Mouse (Mus musculus): ENCODE results near the gene Gm867.
A peak's percentile ranks its signal among the peaks of the same experiment; 100 is the strongest.

The Gm867 gene

DNA sequence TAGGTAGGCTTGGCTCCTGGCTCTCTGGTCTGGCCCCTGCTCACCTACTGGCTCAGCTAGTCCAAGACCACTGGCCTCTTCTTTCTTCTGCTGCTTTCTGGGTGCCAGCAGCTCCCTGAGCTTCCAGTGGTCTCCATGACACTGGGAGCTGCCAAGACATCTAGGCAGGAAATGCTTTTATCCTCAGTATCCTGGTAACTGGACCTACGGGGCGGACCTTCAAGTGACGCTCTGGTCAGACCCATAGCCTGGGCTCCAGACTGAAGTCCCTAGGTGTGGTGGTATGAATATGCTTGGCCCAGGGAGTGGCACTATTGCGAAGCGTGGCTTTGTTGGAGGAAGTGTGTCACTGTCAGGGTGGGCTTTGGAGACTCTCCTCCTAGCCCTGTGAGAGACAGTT is at the start of gene Gm867:
Gm867 (minus strand) TSS at position 153 of the 400 bp plus-strand sequence.
- DNase-seq (ENCODE audit: low spot score): no peak

DNA sequence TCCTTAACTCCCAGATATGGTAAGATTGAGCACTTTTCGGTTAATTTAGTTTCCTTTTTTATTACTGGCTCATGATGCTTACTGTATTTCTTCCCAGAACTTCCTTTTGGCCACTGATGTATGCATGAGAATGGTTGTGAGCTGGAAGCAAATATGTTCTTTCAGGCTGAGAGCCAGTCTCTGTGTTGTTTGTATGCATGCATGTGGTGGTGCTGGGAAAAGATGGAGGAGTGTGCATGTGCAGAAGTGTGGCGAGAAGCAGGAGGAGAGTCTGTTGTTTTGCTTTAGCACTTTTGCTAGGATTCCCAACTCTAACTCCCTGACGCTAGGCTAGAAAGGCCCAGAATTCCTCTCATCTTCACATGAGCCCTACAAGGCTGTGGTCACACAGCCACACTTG is 39.0 kb upstream of the Gm867 start:
- DNase-seq (ENCODE audit: low spot score): no peak

DNA sequence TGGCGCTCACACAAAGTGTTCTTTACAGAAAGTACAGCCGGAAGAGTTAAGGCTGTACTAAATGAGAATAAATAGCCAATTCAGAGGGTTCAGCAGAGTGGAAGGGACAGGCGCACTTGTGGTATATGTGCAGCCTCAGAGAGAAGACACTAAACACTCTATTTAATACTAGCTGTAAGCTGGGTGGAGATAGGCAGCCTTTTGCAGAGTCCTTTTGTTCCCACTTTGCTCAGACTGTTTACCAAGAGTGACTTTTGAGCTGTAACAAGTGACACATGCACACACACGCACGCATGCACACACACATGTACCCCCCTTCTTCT is 38.3 kb upstream of the Gm867 start:
- DNase-seq (ENCODE audit: low spot score): no peak

DNA sequence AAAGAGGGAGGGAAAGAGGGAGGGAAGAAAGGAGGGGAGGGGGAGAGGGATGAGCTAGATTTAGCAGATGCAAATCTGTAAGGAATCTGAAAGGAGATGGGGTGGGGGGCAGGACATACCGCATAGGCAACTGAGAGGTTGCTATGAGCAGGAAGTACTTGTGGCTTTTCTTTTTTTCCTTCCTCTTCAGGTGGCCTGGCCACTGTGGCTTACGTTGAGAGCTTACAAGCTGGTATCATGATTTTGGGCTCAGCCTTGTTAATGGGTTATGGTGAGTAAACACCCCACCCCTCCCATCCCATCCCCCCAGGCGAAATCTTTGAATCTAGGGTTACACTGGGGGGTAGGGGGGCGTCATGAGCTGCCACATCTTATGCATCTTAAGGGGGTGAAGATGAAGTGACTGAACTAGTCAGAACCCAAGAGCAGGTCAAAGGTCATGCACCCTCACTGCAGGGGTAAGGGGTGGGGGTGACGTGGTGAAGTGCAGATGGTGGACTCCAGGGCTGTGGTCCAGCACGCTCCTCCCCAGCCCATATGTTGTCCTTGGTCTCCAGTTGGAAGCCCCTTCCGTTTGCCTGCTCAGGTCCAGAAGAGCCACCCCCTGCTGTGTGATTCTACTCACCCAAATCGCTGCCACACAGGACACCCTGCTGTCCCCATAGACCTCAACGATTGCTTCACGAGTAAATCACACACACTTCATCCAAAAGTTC is 37.8 kb upstream of the Gm867 start:
- DNase-seq (ENCODE audit: low spot score): no peak

DNA sequence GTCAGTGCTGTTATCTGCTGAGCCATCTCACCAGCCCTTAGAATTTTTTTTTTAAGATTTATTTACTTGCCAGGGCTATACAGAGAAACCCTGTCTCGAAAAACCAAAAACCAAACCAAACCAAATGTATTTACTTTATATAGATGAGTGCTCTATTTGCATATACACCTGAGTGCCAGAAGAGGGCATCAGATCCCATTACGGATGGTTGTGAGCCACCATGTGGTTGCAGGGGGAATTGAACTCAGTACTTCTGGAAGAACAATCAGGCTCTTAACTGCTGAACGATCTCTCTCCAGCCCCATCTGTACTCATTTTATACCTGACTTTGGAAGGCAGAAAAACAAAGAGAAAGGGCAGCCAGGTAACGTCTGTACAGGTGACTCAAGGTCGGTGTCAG is 34.7 kb upstream of the Gm867 start:
- peak; percentile 60 for DNase-seq (ENCODE audit: low spot score)

DNA sequence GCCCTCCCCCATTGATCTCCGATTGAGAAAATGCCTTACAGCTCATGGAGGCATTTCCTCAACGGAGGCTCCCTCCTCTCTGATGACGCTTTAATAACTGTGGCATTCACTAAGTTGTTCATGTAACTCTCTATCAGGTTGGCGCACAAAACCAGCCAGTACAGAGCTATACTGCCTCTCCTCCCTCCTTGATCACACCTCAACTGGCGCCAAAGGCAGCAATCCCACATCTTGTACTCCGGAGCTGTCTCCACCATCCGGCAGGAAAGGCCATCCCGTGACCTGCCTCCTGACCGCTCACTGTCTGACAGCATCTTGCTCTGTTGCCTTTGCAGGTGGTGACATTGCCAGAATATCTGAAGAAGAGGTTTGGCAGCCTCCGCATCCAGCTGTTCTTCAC is 33.4 kb upstream of the Gm867 start:
- no peak for DNase-seq (ENCODE audit: low spot score)

DNA sequence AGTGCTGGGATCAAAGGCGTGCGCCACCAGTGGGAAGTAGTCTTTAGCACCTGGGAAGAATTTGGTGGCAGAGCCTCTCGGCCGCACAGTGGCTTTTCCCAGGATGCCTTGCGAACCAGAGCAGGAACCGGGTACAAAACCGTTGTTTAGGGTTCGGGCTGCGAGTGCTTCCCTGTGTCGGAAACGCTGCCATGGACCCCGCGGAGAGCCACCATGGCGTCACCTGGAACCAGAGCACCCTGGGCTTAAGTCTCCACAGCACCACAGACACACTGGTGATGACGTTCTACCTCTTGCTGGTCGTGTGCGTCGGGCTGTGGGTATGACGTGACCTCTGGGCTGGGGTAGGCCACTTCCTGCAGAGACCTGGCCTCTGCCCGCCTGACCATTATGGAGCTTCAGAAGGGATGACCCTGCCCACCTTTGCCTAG is 13.9 kb upstream of the Gm867 start, which contains the start of gene Gm5134:
Gm5134 (plus strand) TSS at position 134 of the 431 bp plus-strand sequence.
- peak; percentile 20 for DNase-seq (ENCODE audit: low spot score)

DNA sequence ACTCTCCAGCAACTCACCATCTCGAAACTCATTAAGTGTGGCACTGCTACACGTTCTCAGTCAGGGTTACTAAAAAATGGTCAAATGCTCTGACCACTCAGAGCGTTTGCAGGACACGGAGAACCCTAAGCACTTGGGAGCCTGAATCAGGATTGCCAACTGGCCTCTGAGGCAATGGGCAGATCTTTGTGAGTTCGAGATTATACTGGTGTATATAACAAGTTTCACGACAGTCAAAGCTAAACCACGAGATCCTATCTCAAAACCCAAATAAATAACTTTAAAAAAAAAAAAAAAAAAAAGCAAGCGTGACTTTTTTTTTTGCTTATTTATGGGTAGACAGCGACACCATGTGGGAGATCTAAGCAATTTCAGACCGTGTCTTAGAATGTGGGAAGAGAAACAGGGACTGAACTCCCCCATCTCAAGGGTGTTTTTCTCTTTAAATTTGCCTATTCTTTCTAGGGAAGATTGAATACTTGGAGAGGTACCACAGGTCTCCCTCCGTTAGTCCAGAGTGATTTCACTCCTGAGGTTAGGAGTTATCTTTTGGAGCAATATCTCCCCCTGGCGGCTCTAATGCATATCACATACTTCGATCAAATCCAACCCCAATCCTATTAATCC is 11.1 kb upstream of the Gm867 start:
- DNase-seq (ENCODE audit: low spot score): peak; percentile 60

DNA sequence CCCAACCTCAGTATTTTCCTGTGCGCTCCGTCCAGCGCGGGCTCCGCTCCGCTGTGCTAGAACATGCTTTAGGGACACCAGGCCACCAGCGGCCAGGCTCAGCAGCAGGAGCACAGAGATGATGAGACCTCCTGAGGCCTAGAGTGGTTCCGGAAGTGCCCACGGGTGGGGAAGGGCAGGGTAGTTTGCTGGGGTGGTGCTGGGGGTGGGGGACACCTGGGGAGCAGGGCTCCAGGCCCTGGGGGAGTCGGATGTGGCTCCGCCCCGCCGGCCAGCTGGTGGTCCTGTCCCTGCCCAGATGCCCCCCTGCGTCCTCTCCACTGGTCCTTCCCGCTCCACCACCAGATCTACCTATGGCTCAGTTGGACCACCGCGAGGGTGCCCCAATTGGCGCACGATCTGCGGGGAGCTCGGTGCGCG is 10.3 kb upstream of the Gm867 start:
- no peak for DNase-seq (ENCODE audit: low spot score)

DNA sequence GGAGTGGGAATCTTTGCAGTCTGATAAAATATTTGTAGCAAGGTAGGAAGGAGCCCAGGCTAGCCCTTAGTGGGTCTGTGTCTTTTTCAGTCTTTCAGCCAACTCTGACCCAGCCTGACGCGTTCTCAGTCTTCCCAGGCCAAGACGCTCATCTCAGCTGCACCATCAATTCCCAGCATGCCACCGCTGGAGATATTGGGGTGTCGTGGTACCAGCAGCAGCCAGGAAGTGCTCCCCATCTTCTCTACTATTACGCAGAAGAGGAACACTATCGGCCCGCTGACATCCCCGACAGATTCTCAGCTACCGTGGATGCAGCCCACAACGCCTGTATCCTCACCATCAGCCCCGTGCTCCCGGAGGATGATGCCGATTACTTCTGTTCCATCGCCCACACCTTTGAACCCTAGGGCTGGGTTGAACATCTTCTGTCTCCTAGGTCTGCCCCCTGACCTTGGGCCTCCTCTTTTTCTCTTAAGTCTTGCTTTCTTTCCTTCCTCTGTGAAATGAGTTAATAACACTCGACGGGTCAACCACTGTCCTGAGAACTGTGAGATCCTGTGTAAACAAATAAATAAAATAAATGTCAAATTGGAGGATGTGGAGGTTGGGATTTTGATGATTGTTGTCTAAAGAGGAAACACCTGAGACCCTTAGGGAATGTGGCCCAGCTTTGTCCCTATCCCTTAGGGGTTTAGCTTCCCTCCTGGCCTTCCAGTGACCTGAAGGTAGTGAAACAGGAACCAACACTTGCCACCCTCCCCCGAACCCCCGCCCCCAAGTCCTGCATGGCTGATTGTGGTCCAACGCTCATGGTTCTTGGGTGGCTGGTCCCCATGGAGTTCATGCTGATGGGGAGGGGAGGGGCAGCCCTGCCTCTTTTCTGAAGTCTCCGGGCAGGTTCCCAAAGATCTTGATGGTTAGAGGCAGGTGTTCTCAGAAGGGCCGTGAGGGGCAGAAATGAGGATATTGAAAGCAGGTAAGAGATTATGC is 8.9 kb upstream of the Gm867 start:
- DNase-seq (ENCODE audit: low spot score): no peak

DNA sequence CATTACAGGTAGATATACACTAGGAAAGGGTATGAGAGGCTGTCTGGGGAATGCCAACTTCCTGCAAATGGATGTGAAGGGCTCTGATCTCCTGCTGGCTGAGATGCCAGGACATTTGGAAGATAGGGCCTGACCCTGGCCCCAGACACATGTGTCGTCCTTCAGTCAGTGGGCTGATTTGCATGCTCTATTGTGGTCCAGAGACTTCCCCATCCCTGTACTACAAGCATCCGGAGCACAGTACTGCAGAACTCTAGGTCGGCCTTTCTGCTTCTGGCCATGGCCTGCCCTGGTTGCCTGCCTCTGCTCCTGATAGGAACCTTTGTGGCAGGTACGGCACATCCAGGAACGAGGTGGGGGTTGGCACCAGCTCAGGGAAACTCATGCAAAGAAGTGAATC is 7.6 kb upstream of the Gm867 start:
- no peak for DNase-seq (ENCODE audit: low spot score)

DNA sequence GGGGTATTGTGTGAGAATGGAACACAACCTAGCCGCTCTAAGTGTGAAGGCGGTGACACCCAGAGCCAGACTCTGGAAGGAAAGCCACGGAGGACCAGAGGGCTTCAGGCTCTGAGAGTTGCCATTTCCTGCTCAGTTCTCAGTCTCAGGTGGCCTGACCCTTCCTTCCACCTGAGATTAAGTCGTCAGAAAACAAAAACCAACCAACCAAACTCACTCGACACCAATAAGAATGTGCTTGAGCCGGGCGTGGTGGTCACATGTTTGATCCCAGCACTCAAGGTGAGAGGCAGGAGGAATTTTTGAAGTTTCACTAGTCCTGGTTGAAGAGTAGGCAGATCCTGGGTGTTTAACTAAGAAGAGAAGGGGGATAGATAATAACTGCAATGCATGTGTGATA is 5.4 kb upstream of the Gm867 start:
- DNase-seq (ENCODE audit: low spot score): no peak

DNA sequence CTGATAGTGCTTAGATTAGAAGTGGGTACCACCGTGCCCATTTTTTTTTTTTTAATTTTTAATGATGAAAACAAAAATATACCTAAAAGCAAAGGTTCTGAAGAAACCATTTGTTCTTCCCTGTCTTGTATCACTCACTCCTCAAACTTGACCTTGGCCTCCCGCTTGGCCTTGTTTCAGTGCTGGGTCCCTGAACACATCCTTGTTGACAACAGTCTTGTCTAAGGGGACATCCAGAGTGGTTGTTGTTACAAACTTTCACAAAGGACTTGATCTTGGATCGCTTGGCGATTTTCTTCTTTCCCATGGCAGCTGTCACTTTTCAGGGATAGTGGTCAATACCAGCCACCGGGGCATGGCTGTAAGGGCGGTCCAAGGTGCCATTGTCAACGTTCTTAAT is 4.7 kb upstream of the Gm867 start:
- no peak for DNase-seq (ENCODE audit: low spot score)

DNA sequence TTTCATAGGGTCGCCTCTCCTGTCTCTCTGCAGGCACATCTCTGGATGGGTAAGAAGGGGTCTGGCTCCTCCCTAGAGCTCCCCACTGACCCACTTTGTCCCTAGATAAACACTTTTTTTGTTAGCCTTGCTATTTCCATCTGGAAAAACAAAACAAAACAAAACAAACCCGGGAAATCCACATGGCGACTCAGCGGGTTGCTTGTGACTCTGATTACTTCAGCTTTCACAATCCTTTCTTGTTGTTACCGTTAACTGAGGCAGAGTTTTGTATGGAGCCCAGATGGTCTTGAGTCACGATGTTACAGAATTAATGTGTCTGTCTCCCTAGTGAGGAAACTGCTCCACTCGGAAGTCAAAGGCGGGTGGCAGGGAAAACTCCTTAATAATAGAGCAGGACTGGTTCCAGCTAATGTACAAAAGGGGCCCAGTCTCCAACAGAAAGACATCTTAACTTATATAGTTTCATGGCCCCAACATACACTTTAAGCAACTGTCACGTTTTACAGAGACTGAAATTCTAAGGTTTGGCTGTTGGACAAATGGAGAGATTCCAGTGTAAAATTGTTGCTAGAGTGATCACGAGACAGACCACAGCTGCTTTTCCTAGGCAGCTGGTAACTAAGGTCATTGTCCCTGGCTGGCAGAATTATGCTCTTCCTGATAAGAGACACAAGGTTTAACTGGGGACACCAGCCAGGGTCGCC is 3.7 kb upstream of the Gm867 start:
- no peak for DNase-seq (ENCODE audit: low spot score)

DNA sequence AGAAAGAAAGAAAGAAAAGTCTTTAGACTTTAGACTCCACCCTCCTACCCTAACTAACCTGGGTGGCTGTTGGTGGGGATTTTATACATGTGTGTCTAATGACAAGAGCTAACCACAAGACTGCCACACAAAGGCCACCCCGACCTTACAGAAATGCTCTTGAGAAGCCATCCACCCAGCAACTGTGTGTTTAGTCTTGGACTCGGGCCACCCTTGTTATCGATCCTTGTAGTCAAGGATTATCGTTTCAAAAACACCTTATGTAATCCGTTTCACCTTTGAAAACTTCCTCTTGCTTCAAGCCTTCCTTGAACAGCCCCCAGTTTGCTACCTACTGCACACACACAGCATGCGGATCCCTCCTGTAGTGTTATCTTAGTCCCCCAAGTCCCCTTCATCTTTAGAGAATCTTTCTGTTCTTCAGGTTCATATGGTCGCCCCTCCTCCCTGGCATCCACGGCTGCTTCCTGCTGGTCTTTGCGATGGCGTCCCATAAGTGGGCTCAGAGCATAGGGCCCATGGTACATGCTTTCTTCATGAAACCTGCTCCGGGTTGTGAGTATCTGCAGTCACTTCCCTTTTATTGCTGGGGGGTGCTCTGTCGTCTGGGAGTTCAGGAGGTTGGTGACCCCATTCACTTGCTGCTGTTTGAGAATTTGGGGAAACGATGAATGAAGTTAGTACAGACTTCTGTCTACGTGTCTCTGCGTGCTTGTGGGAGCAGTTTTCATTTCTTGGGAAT is 2.4 kb upstream of the Gm867 start, which contains the start of gene Vpreb3:
Vpreb3 (plus strand) TSS at position 322 of the 742 bp plus-strand sequence.
- no peak for DNase-seq (ENCODE audit: low spot score)

DNA sequence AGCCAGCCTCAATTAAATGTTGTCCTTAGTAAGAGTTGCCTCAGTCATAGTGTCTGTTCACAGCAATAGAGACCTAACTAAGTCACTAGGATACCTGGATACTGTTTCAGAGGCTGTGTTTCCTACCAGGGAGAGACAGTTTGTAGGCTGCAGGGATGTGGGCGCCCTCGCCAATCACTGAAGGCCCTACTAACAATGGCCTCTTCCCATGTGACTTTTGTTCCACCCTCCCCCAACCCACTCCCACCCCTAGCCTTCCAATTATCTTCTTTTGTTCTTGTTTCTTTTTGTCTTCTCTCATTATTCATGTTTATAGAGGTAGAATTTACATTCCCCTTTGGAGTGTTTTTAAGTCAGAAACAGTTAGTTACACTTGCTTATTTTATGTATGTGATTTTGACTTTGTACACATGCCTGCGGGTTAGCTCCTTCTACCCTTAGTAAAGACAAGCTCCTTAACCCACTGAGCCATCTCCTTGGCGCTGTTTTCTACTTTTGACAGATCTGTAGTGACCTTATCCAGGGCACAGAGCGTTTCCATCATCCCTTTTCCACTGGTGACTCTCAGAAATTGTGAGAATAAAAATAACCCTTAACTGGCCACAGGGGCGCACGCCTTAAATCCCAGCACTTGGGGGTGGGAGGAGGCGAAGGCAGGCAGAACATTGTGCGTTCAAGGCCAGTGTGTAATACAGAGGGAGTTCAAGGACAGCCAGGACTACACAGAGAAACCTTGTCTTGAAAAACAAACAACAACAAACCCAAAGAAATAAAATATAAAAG is 761 bp upstream of the Gm867 start:
- no peak for DNase-seq (ENCODE audit: low spot score)

DNA sequence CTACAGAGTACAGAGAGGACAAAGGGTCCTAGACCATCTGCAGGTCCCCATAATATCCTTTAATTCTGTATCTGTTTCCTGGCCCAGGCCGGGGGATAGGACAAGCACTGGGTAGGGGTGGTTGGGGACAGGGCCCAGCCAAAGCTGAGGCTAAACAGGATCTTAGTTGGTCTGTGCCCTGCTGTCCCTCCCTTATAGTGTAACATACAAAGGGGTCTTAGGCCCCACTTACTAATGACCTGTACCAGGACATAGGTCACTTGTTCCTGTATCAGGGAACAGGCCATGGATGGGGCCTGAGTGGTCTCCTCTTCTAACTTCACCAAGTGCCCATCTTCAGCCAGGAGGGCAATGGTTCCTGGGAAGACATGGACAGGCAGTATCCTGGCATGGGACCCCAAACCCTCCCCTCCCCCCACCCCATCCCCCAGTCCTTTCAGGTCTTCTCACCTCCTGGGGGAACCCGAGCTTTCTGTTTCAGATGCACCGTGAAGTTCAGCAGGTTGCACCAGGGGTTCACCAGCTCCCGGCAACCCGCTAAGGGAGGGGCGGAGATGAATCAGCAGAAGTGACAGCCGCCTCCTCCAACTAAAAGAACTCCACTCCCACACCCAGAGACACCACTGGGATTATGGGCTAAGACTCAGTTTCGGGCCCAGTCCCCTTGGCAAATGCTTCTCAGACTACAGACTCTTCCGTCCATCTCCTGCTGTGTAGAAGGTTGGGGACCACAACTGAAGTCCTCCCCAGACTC is 814 bp downstream of the Gm867 start:
- no peak for DNase-seq (ENCODE audit: low spot score)

DNA sequence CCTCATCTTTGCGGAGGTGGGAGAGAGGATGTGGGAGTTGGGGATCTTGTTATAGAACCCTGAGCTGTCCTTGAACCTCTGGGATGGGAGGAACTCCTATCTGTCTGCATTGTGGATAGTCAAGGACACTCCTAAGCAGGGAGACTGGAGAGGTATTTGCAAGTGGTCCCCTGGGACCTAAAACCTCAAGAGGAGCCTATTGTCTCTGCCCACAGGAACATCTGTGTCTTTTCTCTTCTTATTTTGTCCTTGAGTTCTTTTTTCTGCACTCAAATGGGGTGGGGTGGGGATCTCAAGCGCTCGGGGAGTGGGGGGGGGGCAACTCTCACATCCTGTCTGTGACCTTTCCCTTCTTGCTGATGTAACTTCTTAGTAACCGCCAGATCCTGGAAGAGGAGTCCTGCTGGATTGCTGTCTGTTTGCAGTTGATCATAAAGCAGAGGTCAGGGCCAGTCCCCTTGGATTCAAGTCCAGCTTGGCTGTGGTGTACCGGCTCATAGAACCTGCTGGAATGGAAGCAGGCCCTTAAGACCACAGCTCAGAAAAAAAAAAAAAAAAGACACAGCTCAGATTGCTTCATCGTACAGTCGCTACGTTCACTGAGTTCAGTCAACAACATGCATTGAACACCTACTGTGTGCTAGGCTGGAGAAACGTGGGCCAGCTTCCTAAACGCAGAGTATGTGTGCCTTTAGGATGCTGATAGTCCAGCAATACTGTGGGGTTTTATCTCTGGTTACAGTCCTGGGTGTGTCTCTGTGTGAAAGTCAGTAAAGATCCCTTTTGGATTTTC is 2.4 kb downstream of the Gm867 start:
- DNase-seq (ENCODE audit: low spot score): no peak

Measured in T-cell, adult 2 months (primary cell).